Comparison of ENCODE assay signal across 17 mouse cellular contexts in the genomic region with DNA sequence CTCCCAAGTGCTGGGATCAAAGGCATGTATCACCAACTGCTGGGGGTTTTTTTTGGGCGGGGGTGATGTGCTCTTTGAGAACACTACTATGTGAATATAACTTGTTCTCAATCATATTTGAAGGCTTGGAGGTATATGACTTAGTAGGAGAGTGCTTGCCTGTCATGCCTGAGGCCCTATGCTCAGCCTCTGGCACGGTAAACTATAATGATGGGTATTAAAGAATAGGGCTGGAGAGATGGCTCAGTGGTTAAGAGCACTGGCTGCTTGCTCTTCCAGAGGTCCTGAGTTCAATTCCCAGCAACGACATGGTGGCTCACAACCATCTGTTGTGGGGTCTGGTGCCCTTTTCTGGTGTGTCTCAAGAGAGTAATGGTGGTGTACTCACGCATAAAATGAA. TPM values are rescaled to one million over a fixed set of nuclear protein-coding genes. Genes with fewer than 3 reads are reported as not detected.
DNase-seq lines count a peak whose midpoint lies in the region; ATAC-seq and TF ChIP-seq lines count a peak whose summit lies in the region.
"Had no signal": no experiment of that assay in that cellular context is flagged by ENCODE, and none has a peak within 500 bp of the region (broad histone marks: within the 10 kb centered on the region; RNA-seq: fewer than 3 reads in every experiment).

No protein-coding gene starts in this region.

- TF ChIP-seq RAD21 in CH12.LX (IDR thresholded peaks at IDR 0.05; ENCODE audit: low read depth, low read length), result no peak

- peaks cover 77% of the 10 kb centered on the region for H3K79me2 ChIP-seq in CH12.LX (replicated peaks; ENCODE audit: control insufficient read depth, extremely low read depth, insufficient read depth, poor library complexity, severe bottlenecking)

- no peak for TF ChIP-seq EP300 in CH12.LX (IDR thresholded peaks at IDR 0.05; ENCODE audit: low read length)

- H3K4me1 ChIP-seq in heart, embryonic 12.5 days (replicated peaks), result peaks cover 65% of the 10 kb centered on the region
- H3K4me1 ChIP-seq in CH12.LX (ENCODE audit: control insufficient read depth in 1 of 2, insufficient read depth in 2 of 2), result peaks cover 5 to 53% of the 10 kb centered on the region in 2 experiments; a peak in 3 of 4 replicates
- H3K4me1 ChIP-seq in liver, embryonic 16.5 days (ENCODE audit: control insufficient read depth, low read depth, low read length), result peaks cover 62% of the 10 kb centered on the region

- peak overlapping the region; percentile 41; the same call in 1 of the 2 replicates for H3K27ac ChIP-seq in heart, embryonic 12.5 days (ENCODE audit: poor library complexity, severe bottlenecking)
- H3K27ac ChIP-seq in CH12.LX (ENCODE audit: insufficient read depth, low read depth), result peak overlapping the region; percentile 85
- peak overlapping the region; percentile 29 for H3K27ac ChIP-seq in liver, embryonic 16.5 days (ENCODE audit: low read length)
- H3K27ac ChIP-seq: embryonic facial prominence, embryonic 13.5 days; forebrain, embryonic 12.5 days; hindbrain, embryonic 13.5 days; hindbrain, postnatal 0 days; intestine, embryonic 15.5 days had no signal

- WGBS in heart, embryonic 12.5 days, result 72% methylated on average over 4 of the region's 4 CpGs
- 55% methylated on average over 4 of the region's 4 CpGs for WGBS in liver, embryonic 16.5 days (ENCODE audit: insufficient replicate concordance)

- H3K36me3 ChIP-seq in heart, embryonic 12.5 days, result no peaks in the 10 kb centered on the region
- H3K36me3 ChIP-seq in CH12.LX (replicated peaks in 1 of 2; ENCODE audit: control insufficient read depth in 1 of 2, insufficient read depth in 1 of 2, low read length in 1 of 2), result peaks cover 3 to 19% of the 10 kb centered on the region in 2 experiments
- H3K36me3 ChIP-seq in liver, embryonic 16.5 days (ENCODE audit: control insufficient read depth, insufficient read depth), result no peaks in the 10 kb centered on the region
- H3K36me3 ChIP-seq: embryonic facial prominence, embryonic 13.5 days; forebrain, embryonic 12.5 days; hindbrain, embryonic 13.5 days; intestine, embryonic 15.5 days had no signal

- no peak overlapping the region for H3K4me3 ChIP-seq in heart, embryonic 12.5 days
- no peak overlapping the region for H3K4me3 ChIP-seq in CH12.LX (replicated peaks in 1 of 3; ENCODE audit: low read depth in 2 of 3, low read length in 2 of 3, poor library complexity in 1 of 3)
- H3K4me3 ChIP-seq in liver, embryonic 16.5 days (ENCODE audit: low read depth, low read length), result no peak overlapping the region
- H3K4me3 ChIP-seq: embryonic facial prominence, embryonic 13.5 days; forebrain, embryonic 12.5 days; hindbrain, embryonic 13.5 days; intestine, embryonic 15.5 days had no signal

- dilution Hi-C loops in CH12.LX (cut with MboI; ENCODE audit: extremely low pct_ligation_motif_present, extremely low pct_unique_long_range_greater_than_20kb, low sequenced_read_pairs), result no loop called here

- no peak for TF ChIP-seq CTCF in CH12.LX (conservative IDR thresholded peaks at IDR 0.05 in 1 of 2, IDR thresholded peaks at IDR 0.05 in 1 of 2; ENCODE audit: low read depth in 2 of 2, low read length in 2 of 2)

- H3K9ac ChIP-seq in heart, embryonic 12.5 days, result no peak overlapping the region
- H3K9ac ChIP-seq in CH12.LX (ENCODE audit: insufficient read depth, low read depth), result peak overlapping the region; percentile 61
- H3K9ac ChIP-seq in liver, embryonic 16.5 days (ENCODE audit: low read depth, low read length), result no peak overlapping the region
- H3K9ac ChIP-seq: embryonic facial prominence, embryonic 13.5 days; forebrain, embryonic 12.5 days; hindbrain, embryonic 13.5 days; intestine, embryonic 15.5 days had no signal

- no peaks in the 10 kb centered on the region for H3K9me3 ChIP-seq in heart, embryonic 12.5 days (replicated peaks)
- H3K9me3 ChIP-seq in CH12.LX (replicated peaks; ENCODE audit: low read length), result peaks cover 3% of the 10 kb centered on the region
- no peaks in the 10 kb centered on the region for H3K9me3 ChIP-seq in liver, embryonic 16.5 days (replicated peaks; ENCODE audit: control insufficient read depth, low read length)
- H3K9me3 ChIP-seq: embryonic facial prominence, embryonic 13.5 days; forebrain, embryonic 12.5 days; hindbrain, embryonic 13.5 days; intestine, embryonic 15.5 days had no signal

- no peaks in the 10 kb centered on the region for H3K27me3 ChIP-seq in heart, embryonic 12.5 days (replicated peaks)
- H3K27me3 ChIP-seq in CH12.LX (replicated peaks), result no peaks in the 10 kb centered on the region
- H3K27me3 ChIP-seq in liver, embryonic 16.5 days (ENCODE audit: control insufficient read depth, insufficient read depth, low read depth, low read length), result no peaks in the 10 kb centered on the region
- H3K27me3 ChIP-seq: embryonic facial prominence, embryonic 13.5 days; forebrain, embryonic 12.5 days; hindbrain, embryonic 13.5 days; intestine, embryonic 15.5 days had no signal

- DNase-seq in heart, postnatal 4 days, result no peak
- no peak for DNase-seq in CH12.LX (ENCODE audit: extremely low read depth)
- peak; percentile 28 for DNase-seq in induced T-regulatory cell, adult 2 months (ENCODE audit: low read depth)
- DNase-seq: adrenal gland, postnatal 25 days; cerebellum, adult 18-20 months; cerebellum, adult 9-11 months; cerebellum, postnatal 36 days; gastrocnemius, postnatal 14 days had no signal

- no peak overlapping the region for H3K4me2 ChIP-seq in heart, embryonic 12.5 days
- H3K4me2 ChIP-seq in CH12.LX (ENCODE audit: insufficient read depth, low read depth, poor library complexity, severe bottlenecking), result peak overlapping the region; percentile 90
- peak overlapping the region; percentile 45; the same call in 1 of the 2 replicates for H3K4me2 ChIP-seq in liver, embryonic 16.5 days (ENCODE audit: low read depth, low read length)
- H3K4me2 ChIP-seq: embryonic facial prominence, embryonic 13.5 days; forebrain, embryonic 12.5 days; hindbrain, embryonic 13.5 days; intestine, embryonic 15.5 days had no signal

- ATAC-seq in heart, embryonic 12.5 days (ENCODE audit: insufficient number of reproducible peaks, low FRiP score), result no peak
- ATAC-seq in liver, embryonic 16.5 days (ENCODE audit: low read depth), result no peak
- ATAC-seq in megakaryocyte-erythroid progenitor cell, adult 5-6 weeks (replicated peaks; ENCODE audit: low FRiP score, low TSS enrichment, poor library complexity, severe bottlenecking), result no peak
- ATAC-seq: forebrain, embryonic 16.5 days; hindbrain, postnatal 0 days; intestine, embryonic 15.5 days had no signal

- in situ Hi-C loops in CH12.LX (cut with MboI; ENCODE audit: low pct_ligation_motif_present, low pct_unique_long_range_greater_than_20kb, low sequenced_read_pairs), result loop anchor here (5.0 kb wide), 2 partner anchors 32 to 92 kb away; no protein-coding TSS in a partner anchor

- TF ChIP-seq POLR2A in CH12.LX (IDR thresholded peaks at IDR 0.05; ENCODE audit: low read depth, low read length), result no peak

RNA-seq across cellular contexts. Expression of gene Zbtb1, which starts 4.8 kb away (rescaled TPM):
- polyA plus RNA-seq in heart, embryonic 12.5 days (2016; fragmentation: Nextera tagmentation; extraction: Ambion mirVana), result 9.9 and 10.4 TPM in 2 replicates
- 1 to 10 TPM; 6.9 to 7.6 TPM for total RNA-seq in heart, postnatal 4 days (2021)
- 6.4 and 7.5 TPM in 2 replicates for total RNA-seq in CH12.LX (2012; rRNA removed)
- total RNA-seq in CH12.LX (2014; rRNA removed), result 22.0 and 24.9 TPM in 2 replicates
- 16.0 and 17.1 TPM in 2 replicates for polyA plus RNA-seq in CH12.LX (2012; ENCODE audit: insufficient read length, low read depth)
- polyA plus RNA-seq in liver, embryonic 16.5 days (2015; fragmentation: Nextera tagmentation; extraction: Ambion mirVana), result 2.9 and 3.4 TPM in 2 replicates
- total RNA-seq in megakaryocyte-erythroid progenitor cell, adult 5-6 weeks (2014; fragmentation: Nextera tagmentation), result 21.1 and 28.4 TPM in 2 replicates
- total RNA-seq in megakaryocyte-erythroid progenitor cell, adult 5-6 weeks (2017), result 25.0 and 35.6 TPM in 2 replicates

RNA-seq across cellular contexts. Expression of gene Zbtb25, which starts 5.5 kb away (rescaled TPM):
- polyA plus RNA-seq in heart, embryonic 12.5 days (2016; fragmentation: Nextera tagmentation; extraction: Ambion mirVana), result 13.0 and 15.4 TPM in 2 replicates
- total RNA-seq in heart, postnatal 4 days (2021), result 10 to 100 TPM in 1 of 2 experiments, 1 to 10 TPM in 1; 9.5 to 11.5 TPM
- total RNA-seq in CH12.LX (2012; rRNA removed) (7.3 TPM in 2 replicates), CH12.LX (2014; rRNA removed) (6.6 and 7.2 TPM in 2 replicates)
- polyA plus RNA-seq in CH12.LX (2012; ENCODE audit: insufficient read length, low read depth), result 8.5 and 18.7 TPM in 2 replicates
- 4.1 and 4.8 TPM in 2 replicates for polyA plus RNA-seq in liver, embryonic 16.5 days (2015; fragmentation: Nextera tagmentation; extraction: Ambion mirVana)
- total RNA-seq in megakaryocyte-erythroid progenitor cell, adult 5-6 weeks (2014; fragmentation: Nextera tagmentation), result 22.0 and 22.1 TPM in 2 replicates
- 15.6 and 20.6 TPM in 2 replicates for total RNA-seq in megakaryocyte-erythroid progenitor cell, adult 5-6 weeks (2017)

RNA-seq across cellular contexts. Expression of gene Hspa2, which starts 29.1 kb away (rescaled TPM):
- 23.2 and 23.9 TPM in 2 replicates for polyA plus RNA-seq in heart, embryonic 12.5 days (2016; fragmentation: Nextera tagmentation; extraction: Ambion mirVana)
- total RNA-seq in heart, postnatal 4 days (2021), result 10 to 100 TPM; 13.5 to 14.6 TPM
- total RNA-seq in CH12.LX (2012; rRNA removed) (4.7 and 5.3 TPM in 2 replicates), CH12.LX (2014; rRNA removed) (3.4 and 3.6 TPM in 2 replicates)
- polyA plus RNA-seq in CH12.LX (2012; ENCODE audit: insufficient read length, low read depth), result 3.4 and 3.8 TPM in 2 replicates
- 1.4 and 1.5 TPM in 2 replicates for polyA plus RNA-seq in liver, embryonic 16.5 days (2015; fragmentation: Nextera tagmentation; extraction: Ambion mirVana)
- 2.3 and 2.8 TPM in 2 replicates for total RNA-seq in megakaryocyte-erythroid progenitor cell, adult 5-6 weeks (2014; fragmentation: Nextera tagmentation)
- total RNA-seq in megakaryocyte-erythroid progenitor cell, adult 5-6 weeks (2017), result 11.6 and 14.6 TPM in 2 replicates

RNA-seq across cellular contexts. Expression of gene Ppp1r36, which starts 42.4 kb away (rescaled TPM):
- polyA plus RNA-seq in heart, embryonic 12.5 days (2016; fragmentation: Nextera tagmentation; extraction: Ambion mirVana), result 2.8 and 3.8 TPM in 2 replicates
- total RNA-seq in heart, postnatal 4 days (2021), result 1 to 10 TPM; 1.6 to 1.8 TPM
- total RNA-seq in CH12.LX (2012; rRNA removed) (not detected in 2 replicates), CH12.LX (2014; rRNA removed) (not detected in 2 replicates)
- polyA plus RNA-seq in CH12.LX (2012; ENCODE audit: insufficient read length, low read depth), result not detected in 2 replicates
- 0.08 and 0.11 TPM in 2 replicates for polyA plus RNA-seq in liver, embryonic 16.5 days (2015; fragmentation: Nextera tagmentation; extraction: Ambion mirVana)
- total RNA-seq in megakaryocyte-erythroid progenitor cell, adult 5-6 weeks (2014; fragmentation: Nextera tagmentation), result not detected in 2 replicates
- total RNA-seq in megakaryocyte-erythroid progenitor cell, adult 5-6 weeks (2017), result not detected in 2 replicates

RNA-seq across cellular contexts. Expression of gene Akap5, which starts 50.2 kb away (rescaled TPM):
- polyA plus RNA-seq in heart, embryonic 12.5 days (2016; fragmentation: Nextera tagmentation; extraction: Ambion mirVana), result 8.5 and 9.1 TPM in 2 replicates
- 1 to 10 TPM; 3.2 to 3.3 TPM for total RNA-seq in heart, postnatal 4 days (2021)
- total RNA-seq in CH12.LX (2012; rRNA removed) (0.38 and 0.67 TPM in 2 replicates), CH12.LX (2014; rRNA removed) (0.27 and 0.32 TPM in 2 replicates)
- 0.76 and 0.89 TPM in 2 replicates for polyA plus RNA-seq in CH12.LX (2012; ENCODE audit: insufficient read length, low read depth)
- 0.16 and 0.21 TPM in 2 replicates for polyA plus RNA-seq in liver, embryonic 16.5 days (2015; fragmentation: Nextera tagmentation; extraction: Ambion mirVana)
- 1.2 and 2.6 TPM in 2 replicates for total RNA-seq in megakaryocyte-erythroid progenitor cell, adult 5-6 weeks (2014; fragmentation: Nextera tagmentation)
- total RNA-seq in megakaryocyte-erythroid progenitor cell, adult 5-6 weeks (2017), result 2.1 and 4.8 TPM in 2 replicates

Comparison
In these comparisons a context has a peak if more than half of its experiments do, and no peak if none do; other contexts are left out.
1. H3K27ac ChIP-seq: peak in every context shown above with its lines; median percentile 85 in CH12.LX; 41 in heart, embryonic 12.5 days; 29 in liver, embryonic 16.5 days.